Mouse (Mus musculus) A20 (cell line): ENCODE measurements around the gene Slc31a1.

Source experiments
- DNase-seq: peaks from one replicate; pipeline ENCODE4 v3.0.0-alpha.2; 2011; ENCODE audit warnings: low read depth, low spot score

Slc31a1 gene

GRCm38 (mm10) chr4:62407730-62408582, 47.4 kb downstream of the Slc31a1 start:
- peak; percentile 69 for DNase-seq

GRCm38 (mm10) chr4:62408601-62409282, 48.2 kb downstream of the Slc31a1 start, which contains the start of the genes Cdc26 and Prpf4:
Gene Cdc26 (minus strand): TSS chr4:62408642.
Gene Prpf4 (plus strand): TSS chr4:62408797.
- DNase-seq: peak; percentile 98

GRCm38 (mm10) chr4:62409615-62410014, 49.1 kb downstream of the Slc31a1 start:
- DNase-seq: peak; percentile 20

- no peak for DNase-seq
Measured at GRCm38 (mm10) chr4:62410325-62410724, 49.8 kb downstream of the Slc31a1 start.

GRCm38 (mm10) chr4:62411606-62412005, 51.1 kb downstream of the Slc31a1 start:
- no peak for DNase-seq

- DNase-seq: no peak
Measured at GRCm38 (mm10) chr4:62418448-62418847, 57.9 kb downstream of the Slc31a1 start.

GRCm38 (mm10) chr4:62419091-62419490, 58.6 kb downstream of the Slc31a1 start:
- DNase-seq: no peak

- no peak for DNase-seq
Measured at GRCm38 (mm10) chr4:62425891-62426290, 65.4 kb downstream of the Slc31a1 start.

GRCm38 (mm10) chr4:62427978-62428758, 67.6 kb downstream of the Slc31a1 start:
- DNase-seq: no peak

GRCm38 (mm10) chr4:62429616-62430015, 69.1 kb downstream of the Slc31a1 start:
- peak; percentile 67 for DNase-seq

- DNase-seq: peak; percentile 71
Measured at GRCm38 (mm10) chr4:62430678-62431077, 70.2 kb downstream of the Slc31a1 start.

GRCm38 (mm10) chr4:62431522-62431921, 71.0 kb downstream of the Slc31a1 start:
- DNase-seq: peak; percentile 21

- DNase-seq: peak; percentile 67
Measured at GRCm38 (mm10) chr4:62433939-62434870, 73.7 kb downstream of the Slc31a1 start.

GRCm38 (mm10) chr4:62435081-62435480, 74.6 kb downstream of the Slc31a1 start, which contains the start of gene Rnf183:
Gene Rnf183 (minus strand): TSS chr4:62435252.
- peak; percentile 44 for DNase-seq

GRCm38 (mm10) chr4:62437256-62437778, 76.8 kb downstream of the Slc31a1 start:
- DNase-seq: no peak

GRCm38 (mm10) chr4:62437871-62438270, 77.3 kb downstream of the Slc31a1 start:
- DNase-seq: no peak

GRCm38 (mm10) chr4:62439793-62440192, 79.3 kb downstream of the Slc31a1 start:
- DNase-seq: no peak

GRCm38 (mm10) chr4:62440544-62440943, 80.0 kb downstream of the Slc31a1 start:
- no peak for DNase-seq

GRCm38 (mm10) chr4:62440986-62441385, 80.5 kb downstream of the Slc31a1 start:
- no peak for DNase-seq
